Mouse (Mus musculus) liver, embryonic 11.5 days (tissue): ENCODE measurements at regions not wholly inside any gene's neighbourhood (a gene's known extent, or its start where the extent isn't known, plus 50 kb on each side); places are given as distances from the start of the nearest gene placed in this dataset.

Experiments used
- ATAC-seq: fragments of 200-750 bp; cut with Nextera tagmentation; replicated peaks from 2 replicates; pipeline ENCODE4 v1.8.0; 2017; ENCODE audit warnings: moderate number of reproducible peaks, mild to moderate bottlenecking, moderate TSS enrichment, moderate library complexity; ENCODE audit not compliant: low FRiP score
- DNase-seq: peaks from one replicate; pipeline ENCODE4 v3.0.0-alpha.2; 2017; ENCODE audit warnings: low spot score
- H3K27ac ChIP-seq: fragments of 300-500 bp; sonication (generic); 2 replicates; pipeline ENCODE4 v1.5.1; 2014; ENCODE audit warnings: mild to moderate bottlenecking, low read depth, low read length, control low read depth
- H3K27me3 ChIP-seq: fragments of 300-500 bp; sonication (generic); replicated peaks from 2 replicates; pipeline ENCODE4 v1.6.1; 2014; ENCODE audit warnings: low read length, mixed read lengths; ENCODE audit not compliant: control insufficient read depth, insufficient read depth
- H3K36me3 ChIP-seq: fragments of 300-500 bp; sonication (generic); 2 replicates; pipeline ENCODE4 v1.6.1; 2014; ENCODE audit warnings: mild to moderate bottlenecking, low read length, moderate library complexity, mixed read lengths; ENCODE audit not compliant: control insufficient read depth, insufficient read depth
- H3K4me1 ChIP-seq: fragments of 300-500 bp; sonication (generic); replicated peaks from 2 replicates; pipeline ENCODE4 v1.6.1; 2014; ENCODE audit warnings: low read length, mixed read lengths; ENCODE audit not compliant: control insufficient read depth, insufficient read depth
- H3K4me2 ChIP-seq: fragments of 300-500 bp; sonication (generic); 2 replicates; pipeline ENCODE4 v1.6.1; 2014; ENCODE audit warnings: mild to moderate bottlenecking, control low read depth, moderate library complexity
- H3K4me3 ChIP-seq: fragments of 300-500 bp; sonication (generic); 2 replicates; pipeline ENCODE4 v1.5.1; 2014; ENCODE audit warnings: low read depth, low read length, control low read depth
- H3K9ac ChIP-seq: fragments of 300-500 bp; sonication (generic); 2 replicates; pipeline ENCODE4 v1.6.1; 2014; ENCODE audit warnings: low read depth, low read length, control low read depth
- H3K9me3 ChIP-seq: fragments of 300-500 bp; sonication (generic); 2 replicates; pipeline ENCODE4 v1.6.1; 2016; ENCODE audit warnings: low read length, inconsistent platforms, mixed read lengths; ENCODE audit not compliant: control insufficient read depth
- WGBS: fragments of 180-500 bp; shearing (Covaris S2); extraction: QIAGEN DNeasy Blood & Tissue Kit; methylation state at CpG from one replicate; pipeline ENCODE4 v1.1.7; 2014; 5-methylcytosine and 5-hydroxymethylcytosine counted together

DNA sequence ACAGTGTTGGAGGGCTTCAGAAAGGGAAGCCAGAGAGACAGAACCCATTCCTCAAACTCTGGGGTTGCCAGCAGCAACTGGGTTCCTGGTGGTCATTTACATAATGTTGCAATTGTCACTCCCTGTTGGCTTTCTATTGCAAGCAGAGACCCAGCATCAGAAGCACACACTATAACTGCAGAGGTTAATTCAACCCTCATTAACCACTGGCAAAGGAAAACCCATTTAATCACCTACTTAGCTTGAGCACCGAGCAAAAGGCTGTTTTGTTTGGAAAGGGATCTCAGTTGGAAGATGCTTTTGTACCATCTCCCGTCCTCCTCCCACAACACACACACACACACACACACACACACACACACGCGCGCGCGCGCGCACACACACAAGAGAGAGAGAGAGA lies 312.0 kb downstream of the Prdm2 start:
- Histone ChIP-seq H3K4me2 (no peak overlapping the region), H3K4me1 (no peaks in the 10 kb centered on the region), H3K27ac (no peak overlapping the region), H3K9me3 (peaks cover 7% of the 10 kb centered on the region; the same call in 1 of the 2 replicates), H3K9ac (no peak overlapping the region), H3K27me3 (no peaks in the 10 kb centered on the region), H3K36me3 (no peaks in the 10 kb centered on the region), H3K4me3 (no peak overlapping the region)
- WGBS, result 88% methylated on average over 9 of the region's 9 CpGs
- ATAC-seq, result no peak
- no peak for DNase-seq

DNA sequence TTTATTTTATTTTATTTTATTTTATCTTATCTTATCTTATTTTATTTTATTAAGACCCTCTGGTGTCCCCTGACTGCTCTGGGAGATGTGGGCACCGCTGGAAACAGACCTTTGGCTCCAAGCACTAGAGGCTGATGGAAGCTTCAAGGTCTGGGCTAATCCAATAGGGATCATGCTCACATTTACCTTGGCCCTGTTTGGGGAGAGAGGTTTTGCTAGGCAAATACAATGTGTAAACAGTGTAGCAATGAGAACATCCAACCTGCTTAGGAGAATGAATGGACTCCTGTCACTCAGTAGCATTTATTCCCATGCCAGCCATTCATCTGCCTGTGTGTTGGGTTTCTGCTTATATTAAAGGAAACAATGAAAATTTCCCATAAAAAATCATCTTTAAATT lies 313.8 kb downstream of the Prdm2 start:
- no peak overlapping the region for H3K4me3 ChIP-seq
- H3K4me2 ChIP-seq, result no peak overlapping the region
- H3K9ac ChIP-seq, result no peak overlapping the region
- H3K4me1 ChIP-seq, result no peaks in the 10 kb centered on the region
- 50% methylated on average over 1 of the region's 1 CpGs for WGBS
- no peaks in the 10 kb centered on the region for H3K27me3 ChIP-seq
- H3K36me3 ChIP-seq, result no peaks in the 10 kb centered on the region
- DNase-seq (no peak), ATAC-seq (peak; percentile 67)
- peaks cover 7% of the 10 kb centered on the region; the same call in 1 of the 2 replicates for H3K9me3 ChIP-seq
- H3K27ac ChIP-seq, result no peak overlapping the region

DNA sequence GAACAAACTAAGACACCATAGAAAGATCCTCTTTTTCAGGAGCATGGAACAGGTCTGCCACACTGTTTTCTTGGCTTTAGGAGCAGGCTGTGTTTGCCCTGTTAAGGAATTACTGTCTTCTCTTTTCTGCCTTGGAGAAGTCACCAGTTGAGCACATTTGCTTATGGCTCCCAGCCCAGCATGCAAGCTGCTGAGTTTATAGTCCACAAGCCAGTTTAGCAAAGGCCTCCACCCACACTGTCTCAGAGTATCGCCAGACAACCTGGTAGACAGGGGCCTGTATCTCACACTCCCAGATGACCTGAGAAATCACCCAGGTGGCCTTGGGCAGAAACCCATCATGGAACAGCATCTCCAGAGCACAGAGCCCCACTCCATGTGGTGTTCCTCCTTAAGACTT lies 322.1 kb downstream of the Prdm2 start:
- no peak for ATAC-seq
- no peak for DNase-seq
- WGBS, result 80% methylated on average over 1 of the region's 1 CpGs

DNA sequence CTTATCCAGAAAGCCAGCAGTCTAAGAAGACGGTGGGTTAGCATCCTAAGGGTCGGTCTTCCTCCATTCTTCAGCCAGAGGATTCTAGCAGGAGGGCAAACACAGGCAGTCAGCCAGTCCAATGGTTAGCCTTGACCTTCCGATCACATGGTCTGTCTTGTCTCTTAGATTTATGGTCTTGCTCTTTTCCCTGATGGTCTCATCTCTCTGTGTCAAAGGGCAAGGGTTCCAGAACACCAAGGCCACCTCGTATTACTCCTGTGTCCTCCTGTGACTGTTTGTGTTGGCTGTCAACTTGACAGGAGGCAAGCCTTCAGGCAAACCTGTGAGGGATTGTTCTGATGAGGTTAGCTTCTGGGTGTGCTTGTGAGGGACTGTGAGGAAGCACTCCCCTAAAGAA lies 323.9 kb downstream of the Prdm2 start:
- Histone ChIP-seq H3K36me3 (no peaks in the 10 kb centered on the region), H3K4me2 (no peak overlapping the region), H3K9me3 (no peaks in the 10 kb centered on the region), H3K4me1 (no peaks in the 10 kb centered on the region), H3K4me3 (no peak overlapping the region), H3K27ac (no peak overlapping the region), H3K27me3 (no peaks in the 10 kb centered on the region), H3K9ac (no peak overlapping the region)
- 69% methylated on average over 4 of the region's 4 CpGs for WGBS
- ATAC-seq, result no peak
- DNase-seq, result no peak

More for the DNA sequence above, 322.1 kb downstream of the Prdm2 start:
- Histone ChIP-seq H3K4me3 (no peak overlapping the region), H3K4me2 (no peak overlapping the region), H3K27me3 (no peaks in the 10 kb centered on the region), H3K9ac (no peak overlapping the region), H3K9me3 (no peaks in the 10 kb centered on the region), H3K27ac (no peak overlapping the region), H3K4me1 (no peaks in the 10 kb centered on the region), H3K36me3 (no peaks in the 10 kb centered on the region)

DNA sequence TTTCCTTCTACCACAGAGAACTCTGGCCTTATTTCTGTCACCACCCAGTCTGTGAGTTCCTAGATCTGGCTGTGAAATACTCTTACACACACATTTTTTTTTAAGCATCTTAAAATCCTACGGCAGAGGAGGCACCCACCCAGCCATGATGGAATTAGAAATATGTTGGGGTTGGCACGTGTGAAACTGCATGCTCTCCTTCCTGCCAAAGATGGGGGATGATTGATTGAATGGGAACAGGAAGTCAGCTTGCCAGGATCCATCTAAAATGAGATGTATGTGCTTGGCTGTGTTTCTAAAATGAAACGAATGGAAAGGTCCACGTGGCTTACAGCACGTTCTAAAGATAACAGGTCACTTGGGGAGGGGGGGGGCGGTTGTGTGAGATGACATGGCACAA lies 324.9 kb downstream of the Prdm2 start:
- Histone ChIP-seq H3K9ac (no peak overlapping the region), H3K4me2 (no peak overlapping the region), H3K4me3 (no peak overlapping the region), H3K9me3 (no peaks in the 10 kb centered on the region), H3K4me1 (no peaks in the 10 kb centered on the region), H3K27ac (no peak overlapping the region), H3K27me3 (no peaks in the 10 kb centered on the region), H3K36me3 (no peaks in the 10 kb centered on the region)
- DNase-seq (no peak), ATAC-seq (no peak)
- WGBS, result 52% methylated on average over 6 of the region's 6 CpGs

DNA sequence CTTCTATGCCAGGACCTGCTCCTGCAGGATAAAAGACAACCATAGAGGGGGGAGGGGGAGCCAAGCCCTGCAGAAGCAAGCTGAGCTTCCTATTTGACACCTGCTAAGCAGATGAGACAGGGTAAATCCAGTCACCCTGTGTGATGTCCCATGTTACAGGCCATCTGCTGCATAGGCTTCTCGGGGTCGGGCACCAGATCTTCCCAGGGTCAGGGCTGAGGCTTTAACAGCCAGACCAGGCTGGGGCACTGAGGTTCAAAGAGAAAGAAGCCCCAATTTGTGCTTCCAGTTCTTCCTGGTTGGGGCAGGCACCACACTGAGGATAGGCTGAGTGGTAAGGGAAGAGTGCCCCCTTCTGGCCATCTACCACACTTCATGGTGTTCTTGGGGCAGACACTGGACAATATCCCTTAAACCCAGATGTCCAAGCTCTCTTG lies 332.5 kb downstream of the Prdm2 start:
- ATAC-seq, result peak; percentile 67; the same call in 1 of the 2 replicates
- H3K9me3 ChIP-seq, result no peaks in the 10 kb centered on the region
- H3K4me3 ChIP-seq, result no peak overlapping the region
- H3K9ac ChIP-seq, result no peak overlapping the region
- no peaks in the 10 kb centered on the region for H3K4me1 ChIP-seq
- no peak overlapping the region for H3K27ac ChIP-seq
- H3K27me3 ChIP-seq, result no peaks in the 10 kb centered on the region
- WGBS, result 16% methylated on average over 2 of the region's 2 CpGs
- DNase-seq, result peak; percentile 42
- H3K36me3 ChIP-seq, result no peaks in the 10 kb centered on the region
- H3K4me2 ChIP-seq, result no peak overlapping the region

DNA sequence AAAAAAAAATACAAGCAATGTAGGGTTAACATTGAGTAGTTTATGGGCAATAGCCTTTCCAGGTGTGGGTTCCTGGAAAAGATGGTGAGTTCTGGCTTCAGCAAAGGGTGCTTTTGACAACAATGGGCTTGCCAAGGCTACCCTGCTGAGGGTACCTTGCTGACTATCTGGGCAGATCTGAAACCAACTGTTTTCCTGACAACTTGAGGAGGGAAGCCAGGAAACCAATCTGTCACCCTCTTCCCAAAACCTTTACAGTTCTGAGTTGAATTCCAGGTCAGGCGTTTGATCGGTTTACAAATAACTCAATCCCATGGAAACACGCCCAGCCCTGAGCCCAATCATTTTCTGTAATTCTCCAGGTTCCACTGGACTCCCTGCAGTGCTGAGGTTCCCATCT lies 336.6 kb downstream of the Prdm2 start:
- 81% methylated on average over 3 of the region's 3 CpGs for WGBS
- Histone ChIP-seq H3K27ac (no peak overlapping the region), H3K4me3 (no peak overlapping the region), H3K4me1 (no peaks in the 10 kb centered on the region), H3K9me3 (no peaks in the 10 kb centered on the region), H3K4me2 (no peak overlapping the region), H3K9ac (no peak overlapping the region), H3K27me3 (no peaks in the 10 kb centered on the region), H3K36me3 (no peaks in the 10 kb centered on the region)
- ATAC-seq (no peak), DNase-seq (no peak)

DNA sequence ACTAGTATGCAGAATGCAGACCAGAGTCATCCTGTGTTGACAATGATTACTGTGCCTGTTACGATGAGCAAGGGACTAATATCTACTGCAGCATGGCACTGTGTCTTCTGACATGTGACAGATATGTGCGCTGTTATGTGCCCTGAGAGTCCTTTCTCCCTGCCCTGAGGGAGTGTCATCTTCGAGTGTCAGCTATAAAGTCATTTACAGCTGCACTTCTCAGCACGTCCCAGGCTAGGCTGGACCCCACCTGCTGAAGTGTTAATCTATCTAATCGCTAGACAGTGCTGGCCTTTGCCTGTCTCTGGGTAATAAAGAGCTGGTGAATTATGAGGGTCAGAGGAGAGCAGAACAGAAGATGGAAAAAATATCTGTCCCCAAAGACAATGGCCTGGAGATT lies 337.7 kb downstream of the Prdm2 start:
- Histone ChIP-seq H3K9ac (no peak overlapping the region), H3K27me3 (no peaks in the 10 kb centered on the region), H3K4me1 (no peaks in the 10 kb centered on the region), H3K27ac (no peak overlapping the region), H3K4me2 (no peak overlapping the region), H3K4me3 (no peak overlapping the region), H3K9me3 (no peaks in the 10 kb centered on the region), H3K36me3 (no peaks in the 10 kb centered on the region)
- DNase-seq, result no peak
- no peak for ATAC-seq
- WGBS, result 65% methylated on average over 5 of the region's 5 CpGs

DNA sequence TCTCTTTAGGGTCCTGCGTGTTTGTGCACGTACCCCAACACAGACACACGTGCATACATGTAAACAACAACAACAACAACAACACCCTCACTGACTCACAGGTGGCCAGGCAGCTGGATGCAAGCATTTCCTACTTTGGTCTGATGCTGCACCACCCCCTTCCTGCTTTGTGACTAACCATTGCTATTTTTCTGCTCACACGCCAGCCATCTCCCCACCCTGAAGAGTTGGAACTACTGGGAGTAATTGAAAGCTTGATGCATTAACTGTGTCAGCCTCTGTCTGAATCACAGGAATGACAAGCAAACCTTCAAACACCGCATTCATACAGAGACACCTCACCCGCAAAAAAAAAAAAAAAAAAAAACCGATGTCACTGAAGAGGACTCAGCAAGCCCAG lies 346.5 kb downstream of the Prdm2 start:
- Histone ChIP-seq H3K27ac (no peak overlapping the region), H3K4me1 (no peaks in the 10 kb centered on the region), H3K36me3 (no peaks in the 10 kb centered on the region), H3K4me2 (no peak overlapping the region), H3K4me3 (no peak overlapping the region), H3K9ac (no peak overlapping the region), H3K9me3 (no peaks in the 10 kb centered on the region), H3K27me3 (no peaks in the 10 kb centered on the region)
- ATAC-seq, result no peak
- no peak for DNase-seq
- WGBS, result 86% methylated on average over 7 of the region's 7 CpGs
